Mouse (Mus musculus): ENCODE data around the gene Gsc2. TPM values are rescaled to one million over a fixed set of nuclear protein-coding genes. Genes with fewer than 3 reads are reported as not detected.
A peak's percentile ranks its signal among the peaks of the same experiment; 100 is the strongest.
"Not testable (repeated sequence)": the region's sequence is repeated elsewhere in the genome, so short reads cannot be mapped to it uniquely, and the experiment has no call there.

The Gsc2 gene
- 0.61 TPM in 1 of 2 replicates, not detected in the other for total RNA-seq (2014; rRNA removed)
- polyA plus RNA-seq (2015; fragmentation: Nextera tagmentation; extraction: Ambion mirVana) = 0.31 and 0.52 TPM in 2 replicates

DNA sequence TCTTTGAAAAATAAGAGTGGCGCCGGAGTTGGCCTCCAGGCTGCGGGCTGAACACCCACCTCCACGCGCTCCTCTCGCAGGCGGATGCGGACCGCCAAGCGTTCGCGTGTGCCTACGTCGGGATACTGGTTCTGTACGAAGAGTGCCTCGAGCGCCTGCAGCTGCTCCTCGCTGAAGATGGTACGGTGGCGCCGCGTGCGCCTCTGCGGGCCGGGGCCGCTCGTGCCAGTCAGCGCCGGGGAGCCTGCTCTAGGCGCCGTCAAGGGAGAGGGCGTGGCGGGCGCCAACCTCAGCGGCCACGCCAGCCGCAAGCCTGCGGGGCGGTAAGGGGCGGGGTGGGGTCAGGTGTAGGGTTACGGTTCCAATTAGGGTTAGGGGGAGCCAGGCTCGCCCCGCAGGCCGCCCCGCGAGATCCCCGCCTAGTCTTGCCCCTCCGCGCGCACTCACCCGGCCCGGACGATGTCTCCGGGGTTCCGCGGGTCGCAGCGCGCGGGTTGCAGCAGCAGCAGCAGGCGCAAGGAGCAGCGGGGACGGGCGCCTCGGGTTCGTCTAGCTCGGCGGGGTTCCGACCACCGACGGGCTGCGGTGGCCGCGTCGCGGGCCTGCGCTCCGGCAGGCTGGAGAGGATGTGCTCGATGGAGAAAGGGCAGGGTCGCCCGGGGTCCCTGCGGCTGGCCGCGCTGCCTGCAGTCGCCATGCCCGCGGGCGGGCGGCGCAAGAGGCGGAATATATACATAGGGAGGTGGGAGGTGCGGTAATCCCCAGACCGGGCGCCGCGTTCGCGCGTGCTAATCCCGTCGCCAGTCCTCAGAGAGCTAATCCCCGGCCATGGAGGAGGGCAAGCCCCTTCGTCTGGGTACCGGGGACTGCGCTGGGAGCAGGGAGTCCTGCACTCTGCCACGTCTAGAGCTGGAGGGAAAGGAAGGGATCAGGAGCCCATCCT, at the start of gene Gsc2:
Gsc2 (minus strand) TSS at position 753 of the 943 bp plus-strand sequence.
- Histone ChIP-seq H3K27me3 (ENCODE audit: insufficient read depth, low read length) (peaks cover 52% of the 10 kb centered on the region), H3K9ac (replicated peaks; ENCODE audit: low read length, poor library complexity, severe bottlenecking) (no peak within 1 kb of the TSS), H3K4me3 (ENCODE audit: low read depth, low read length) (peak within 1 kb of the TSS; percentile 34), H3K4me2 (ENCODE audit: low read depth, low read length, poor library complexity, severe bottlenecking) (peak within 1 kb of the TSS; percentile 43), H3K27ac (ENCODE audit: low read depth, low read length) (no peak within 1 kb of the TSS), H3K9me3 (ENCODE audit: low read length) (no peaks in the 10 kb centered on the region), H3K36me3 (ENCODE audit: insufficient read depth, low read length) (no peaks in the 10 kb centered on the region), H3K4me1 (ENCODE audit: insufficient read depth, low read length) (peaks cover 3% of the 10 kb centered on the region; the same call in 1 of the 2 replicates)
- DNase-seq (ENCODE audit: low spot score) (no peak), ATAC-seq (ENCODE audit: low FRiP score) (no peak)
- TF ChIP-seq CTCF (IDR thresholded peaks at IDR 0.05) = no peak
- WGBS = under 1% methylated on average over 93 of the region's 106 CpGs

DNA sequence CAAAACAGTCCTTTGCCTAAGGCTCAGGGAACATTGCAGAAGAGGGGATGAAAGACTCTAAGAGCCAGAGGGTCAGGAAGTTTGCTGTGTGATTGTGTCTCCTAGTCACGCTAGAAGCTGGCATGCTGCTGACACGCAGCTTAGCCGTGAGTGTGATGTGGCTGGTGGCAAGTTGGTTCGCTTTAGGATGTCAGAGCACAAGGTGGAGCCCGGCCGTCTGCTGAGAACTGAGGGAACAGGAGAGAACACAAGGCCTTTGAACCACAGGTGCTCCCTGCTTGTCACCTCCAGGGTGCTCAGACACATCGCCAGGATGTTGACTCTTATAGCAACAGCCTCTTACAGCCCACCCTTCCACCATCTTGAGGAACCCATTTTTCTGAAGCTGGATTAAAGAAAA, 47.2 kb upstream of the Gsc2 start:
- WGBS = 83% methylated on average over 7 of the region's 7 CpGs
- H3K4me2 ChIP-seq (ENCODE audit: low read depth, low read length, poor library complexity, severe bottlenecking) = no peak overlapping the region
- H3K36me3 ChIP-seq (ENCODE audit: insufficient read depth, low read length) = no peaks in the 10 kb centered on the region
- no peak for ATAC-seq (ENCODE audit: low FRiP score)
- no peak overlapping the region for H3K9ac ChIP-seq (replicated peaks; ENCODE audit: low read length, poor library complexity, severe bottlenecking)
- H3K4me1 ChIP-seq (ENCODE audit: insufficient read depth, low read length) = no peaks in the 10 kb centered on the region
- TF ChIP-seq CTCF (IDR thresholded peaks at IDR 0.05) = no peak
- H3K27ac ChIP-seq (ENCODE audit: low read depth, low read length) = no peak overlapping the region
- no peak overlapping the region for H3K4me3 ChIP-seq (ENCODE audit: low read depth, low read length)
- no peak for DNase-seq (ENCODE audit: low spot score)
- H3K9me3 ChIP-seq (ENCODE audit: low read length) = no peaks in the 10 kb centered on the region
- no peaks in the 10 kb centered on the region for H3K27me3 ChIP-seq (ENCODE audit: insufficient read depth, low read length)

DNA sequence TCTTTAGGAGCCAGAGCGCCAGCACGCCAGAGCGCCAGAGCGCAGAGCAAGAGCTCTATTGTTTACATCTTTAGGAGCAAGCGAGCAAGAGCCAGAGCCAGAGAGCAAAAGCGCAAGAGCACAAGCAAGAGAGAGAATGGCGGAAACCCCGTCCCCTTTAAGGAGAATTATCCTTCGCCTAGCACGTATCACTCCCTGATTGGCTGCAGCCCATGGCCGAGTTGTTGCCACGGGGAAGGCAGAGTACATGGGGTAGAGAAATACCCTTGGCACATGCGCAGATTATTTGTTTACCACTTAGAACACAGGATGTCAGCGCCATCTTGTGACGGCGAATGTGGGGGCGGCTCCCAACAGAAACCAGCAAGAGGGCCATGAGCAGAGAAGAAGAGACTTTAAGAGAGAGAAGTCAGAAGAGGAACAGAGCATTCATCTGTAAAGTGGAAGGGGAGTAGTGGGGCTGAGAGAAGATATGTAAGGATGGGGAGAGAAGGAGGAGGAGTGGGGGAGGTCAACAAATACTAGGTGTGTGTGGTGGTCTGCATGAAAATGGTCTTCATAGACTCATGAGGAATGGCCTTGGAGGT, 41.3 kb upstream of the Gsc2 start:
- H3K27ac ChIP-seq (ENCODE audit: low read depth, low read length); H3K36me3 ChIP-seq (ENCODE audit: insufficient read depth, low read length); H3K4me2 ChIP-seq (ENCODE audit: low read depth, low read length, poor library complexity, severe bottlenecking); H3K9ac ChIP-seq (replicated peaks; ENCODE audit: low read length, poor library complexity, severe bottlenecking); H3K4me3 ChIP-seq (ENCODE audit: low read depth, low read length); H3K27me3 ChIP-seq (ENCODE audit: insufficient read depth, low read length); H3K9me3 ChIP-seq (ENCODE audit: low read length); H3K4me1 ChIP-seq (ENCODE audit: insufficient read depth, low read length); ATAC-seq (ENCODE audit: low FRiP score); DNase-seq (ENCODE audit: low spot score): not testable (repeated sequence)
- whole genome bisulfite sequencing = 96% methylated on average over 17 of the region's 17 CpGs

DNA sequence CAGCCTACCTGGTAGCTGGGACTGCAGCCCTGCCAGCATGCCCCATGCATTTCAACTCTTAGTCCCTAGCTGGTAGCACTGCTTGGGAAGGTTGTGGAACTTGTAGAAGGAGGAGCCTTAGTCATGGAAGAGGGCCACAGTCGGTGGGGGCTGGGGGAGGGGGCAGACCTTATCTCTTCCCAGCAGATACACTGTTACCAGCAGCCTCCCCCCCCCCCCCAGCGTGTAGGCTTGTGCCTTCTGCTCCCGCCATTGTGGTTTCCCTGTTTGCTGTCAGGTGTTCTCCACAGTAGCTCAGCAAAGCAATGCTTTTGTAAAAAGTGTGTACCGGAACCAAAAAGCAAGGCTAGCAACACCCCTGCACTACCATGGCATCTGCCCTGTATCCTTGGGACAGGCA, 36.8 kb upstream of the Gsc2 start:
- no peaks in the 10 kb centered on the region for H3K9me3 ChIP-seq (ENCODE audit: low read length)
- H3K4me3 ChIP-seq (ENCODE audit: low read depth, low read length) = no peak overlapping the region
- 90% methylated on average over 3 of the region's 4 CpGs for WGBS
- no peak overlapping the region for H3K27ac ChIP-seq (ENCODE audit: low read depth, low read length)
- H3K4me2 ChIP-seq (ENCODE audit: low read depth, low read length, poor library complexity, severe bottlenecking) = no peak overlapping the region
- H3K4me1 ChIP-seq (ENCODE audit: insufficient read depth, low read length) = 0 out of 2 replicates have a peak, but pooled peaks cover 3% of the 10 kb centered on the region
- TF ChIP-seq CTCF (IDR thresholded peaks at IDR 0.05) = no peak
- no peak for DNase-seq (ENCODE audit: low spot score)
- no peaks in the 10 kb centered on the region for H3K36me3 ChIP-seq (ENCODE audit: insufficient read depth, low read length)
- no peak for ATAC-seq (ENCODE audit: low FRiP score)
- no peak overlapping the region for H3K9ac ChIP-seq (replicated peaks; ENCODE audit: low read length, poor library complexity, severe bottlenecking)
- no peaks in the 10 kb centered on the region for H3K27me3 ChIP-seq (ENCODE audit: insufficient read depth, low read length)

DNA sequence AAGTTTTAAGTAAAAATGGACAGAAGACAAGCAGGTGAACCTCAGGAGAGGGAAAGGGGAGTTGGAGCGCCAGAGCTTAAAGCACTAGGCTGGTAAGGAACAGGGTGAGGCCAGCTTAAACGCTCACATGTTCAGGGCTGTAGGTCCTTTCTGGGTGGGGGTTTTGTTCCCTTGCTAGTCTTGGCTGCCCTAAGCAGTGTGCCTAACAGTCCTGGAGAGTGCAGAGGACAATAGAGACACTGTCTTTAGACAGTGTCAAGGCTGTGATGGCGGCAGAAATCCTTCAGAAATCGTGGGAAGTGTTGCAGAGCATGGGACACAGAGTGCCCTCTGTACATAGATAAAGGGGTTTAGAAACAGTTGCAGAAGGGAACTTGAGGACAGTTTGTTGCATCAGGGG, 35.2 kb upstream of the Gsc2 start:
- no peak overlapping the region for H3K27ac ChIP-seq (ENCODE audit: low read depth, low read length)
- 0 out of 2 replicates have a peak, but pooled peaks cover 3% of the 10 kb centered on the region for H3K4me1 ChIP-seq (ENCODE audit: insufficient read depth, low read length)
- TF ChIP-seq CTCF (IDR thresholded peaks at IDR 0.05) = no peak
- WGBS = 27% methylated on average over 4 of the region's 4 CpGs
- DNase-seq (ENCODE audit: low spot score) (peak; percentile 27), ATAC-seq (ENCODE audit: low FRiP score) (peak; percentile 76)
- H3K36me3 ChIP-seq (ENCODE audit: insufficient read depth, low read length) = no peaks in the 10 kb centered on the region
- no peak overlapping the region; the same call in 1 of the 2 replicates for H3K9ac ChIP-seq (replicated peaks; ENCODE audit: low read length, poor library complexity, severe bottlenecking)
- H3K4me2 ChIP-seq (ENCODE audit: low read depth, low read length, poor library complexity, severe bottlenecking) = no peak overlapping the region
- no peak overlapping the region for H3K4me3 ChIP-seq (ENCODE audit: low read depth, low read length)
- no peaks in the 10 kb centered on the region for H3K27me3 ChIP-seq (ENCODE audit: insufficient read depth, low read length)
- no peaks in the 10 kb centered on the region for H3K9me3 ChIP-seq (ENCODE audit: low read length)

DNA sequence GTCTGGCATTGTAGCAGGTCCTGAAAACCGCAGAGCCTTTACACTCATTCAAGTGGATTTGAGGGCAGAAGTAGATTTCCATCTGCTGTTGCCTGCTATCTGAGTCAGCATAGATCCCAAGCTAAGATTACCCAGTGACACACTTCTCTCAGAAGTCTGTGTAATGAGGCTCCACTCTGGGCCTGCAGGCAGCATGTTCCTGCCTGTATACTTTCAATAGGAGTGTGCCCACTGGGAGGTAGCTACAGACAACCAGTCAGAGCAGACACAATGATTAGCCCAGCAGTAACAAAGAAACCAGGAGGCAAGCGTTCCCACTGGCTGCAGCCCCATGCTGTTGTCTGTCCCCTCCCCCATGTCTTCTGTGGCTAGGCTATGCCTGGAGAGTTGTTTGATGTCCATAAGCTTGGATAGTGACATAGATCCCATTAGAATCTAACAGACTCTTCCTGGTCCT, 34.6 kb upstream of the Gsc2 start:
- no peak overlapping the region for H3K9ac ChIP-seq (replicated peaks; ENCODE audit: low read length, poor library complexity, severe bottlenecking)
- H3K4me1 ChIP-seq (ENCODE audit: insufficient read depth, low read length) = 0 out of 2 replicates have a peak, but pooled peaks cover 3% of the 10 kb centered on the region
- H3K27me3 ChIP-seq (ENCODE audit: insufficient read depth, low read length) = no peaks in the 10 kb centered on the region
- H3K9me3 ChIP-seq (ENCODE audit: low read length) = no peaks in the 10 kb centered on the region
- no peak overlapping the region for H3K4me3 ChIP-seq (ENCODE audit: low read depth, low read length)
- peak; percentile 56; the same call in 1 of the 2 replicates for ATAC-seq (ENCODE audit: low FRiP score)
- H3K27ac ChIP-seq (ENCODE audit: low read depth, low read length) = no peak overlapping the region
- WGBS = 7% methylated on average over 2 of the region's 2 CpGs
- DNase-seq (ENCODE audit: low spot score) = no peak
- no peak for TF ChIP-seq CTCF (IDR thresholded peaks at IDR 0.05)
- H3K4me2 ChIP-seq (ENCODE audit: low read depth, low read length, poor library complexity, severe bottlenecking) = no peak overlapping the region
- no peaks in the 10 kb centered on the region for H3K36me3 ChIP-seq (ENCODE audit: insufficient read depth, low read length)
